Mouse (Mus musculus): ENCODE measurements around the gene Fancc.

GRCm38 (mm10) chr13:63289687-63290086 lies 207.4 kb downstream of the Fancc start:
- TF ChIP-seq POLR2A (IDR thresholded peaks at IDR 0.05; ENCODE audit: borderline replicate concordance, extremely low read depth, low read depth, low read length) (no peak), CTCF (IDR thresholded peaks at IDR 0.05; ENCODE audit: insufficient read depth, low read length) (no peak)
